Mouse (Mus musculus): Measurements from ENCODE around the gene Zfp697.
"Not testable (repeated sequence)": the region's sequence is repeated elsewhere in the genome, so short reads cannot be mapped to it uniquely, and the experiment has no call there.

Gene Zfp697

DNA sequence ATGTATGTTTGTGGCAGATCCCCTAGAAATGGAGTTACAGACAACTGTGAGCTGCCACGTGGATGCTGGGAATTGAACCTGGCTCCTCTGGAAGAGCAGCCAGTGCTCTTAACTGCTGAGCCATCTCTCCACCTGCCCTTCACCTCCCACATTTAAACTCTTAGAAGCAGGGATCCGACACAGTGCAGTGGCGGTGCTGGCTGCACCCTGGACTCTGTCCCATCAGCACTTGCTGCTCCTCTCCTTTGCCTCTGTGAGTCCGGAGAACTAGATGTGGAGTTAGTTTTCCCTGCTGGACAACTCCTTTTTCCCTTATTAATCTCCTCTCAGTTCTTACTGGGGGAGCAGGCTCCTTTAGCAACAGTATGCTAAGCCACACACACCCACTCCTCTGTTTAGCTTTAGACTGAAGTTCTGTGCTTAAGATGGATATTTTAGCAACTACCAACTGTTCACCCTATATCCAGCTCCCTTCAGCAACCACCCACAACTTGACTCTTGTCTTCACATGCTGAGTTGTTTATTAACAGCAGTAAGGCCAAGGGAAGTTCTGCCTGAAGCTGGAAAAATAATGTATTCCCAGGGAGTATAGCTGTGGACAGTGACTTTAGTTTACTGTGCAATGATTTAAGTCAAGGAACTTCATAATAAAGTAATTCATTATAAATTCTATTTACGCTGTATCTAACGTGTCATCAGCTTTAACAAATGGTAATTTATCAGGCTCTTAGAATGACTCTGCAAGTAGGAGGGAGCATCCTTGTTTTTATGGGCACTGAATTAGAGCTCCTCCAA is 36.9 kb downstream of the Zfp697 start:
- peak; percentile 0 for DNase-seq (ENCODE audit: low read depth, low spot score)

DNA sequence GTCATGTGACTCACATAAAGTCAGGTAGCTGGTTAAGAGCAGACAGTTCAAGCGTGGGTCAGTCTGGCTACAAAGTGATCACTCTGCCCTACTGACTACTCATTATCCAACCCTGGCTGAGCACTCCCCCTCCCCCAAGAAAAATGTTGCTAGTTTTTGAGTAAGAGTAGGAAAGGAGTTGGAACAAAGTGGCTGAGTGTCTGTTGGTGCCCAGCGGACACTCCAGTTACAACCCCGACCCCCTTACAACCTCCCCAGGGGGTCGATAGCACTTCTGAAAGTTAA is 37.5 kb downstream of the Zfp697 start:
- DNase-seq (ENCODE audit: low read depth, low spot score) = peak; percentile 1

DNA sequence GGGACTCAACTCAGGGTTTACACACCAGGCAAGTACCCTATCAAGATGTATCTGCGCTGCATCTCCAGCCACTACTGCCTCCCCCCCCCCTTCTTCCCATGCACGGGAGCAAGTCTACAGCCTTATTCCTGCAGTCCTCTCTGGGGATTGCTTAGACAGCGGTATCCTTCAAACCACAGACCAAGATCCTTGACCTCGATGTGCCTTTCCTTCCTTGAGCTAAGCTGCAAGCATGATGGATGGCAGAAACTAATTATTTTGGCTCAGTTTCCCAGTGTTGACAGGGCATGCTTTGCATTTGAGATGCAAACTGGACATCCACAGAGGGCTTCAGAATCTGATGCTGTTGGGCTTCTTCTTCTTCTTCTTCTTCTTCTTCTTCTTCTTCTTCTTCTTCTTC is 40.7 kb downstream of the Zfp697 start:
- DNase-seq (ENCODE audit: low read depth, low spot score) = peak; percentile 0

DNA sequence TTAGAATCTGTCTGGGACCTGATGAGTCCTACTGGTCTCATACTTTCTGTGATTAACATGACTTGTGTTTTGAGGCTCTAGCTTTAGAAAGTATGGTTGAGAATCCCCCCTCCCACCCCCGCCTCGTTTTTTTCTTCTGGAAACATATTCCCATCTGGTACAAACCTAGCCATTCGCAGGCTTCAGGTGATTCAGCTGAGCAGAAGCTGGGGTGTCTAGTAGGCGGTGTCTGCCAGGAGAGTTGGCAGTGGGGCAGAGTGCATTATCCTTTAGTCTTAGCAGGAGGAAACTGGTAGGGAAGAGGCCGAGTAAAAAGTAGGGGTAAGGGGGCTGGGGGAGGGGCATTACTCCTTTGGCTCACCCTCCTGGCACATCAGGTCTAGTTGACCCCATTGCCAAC is 44.5 kb downstream of the Zfp697 start:
- peak; percentile 1 for DNase-seq (ENCODE audit: low read depth, low spot score)

DNA sequence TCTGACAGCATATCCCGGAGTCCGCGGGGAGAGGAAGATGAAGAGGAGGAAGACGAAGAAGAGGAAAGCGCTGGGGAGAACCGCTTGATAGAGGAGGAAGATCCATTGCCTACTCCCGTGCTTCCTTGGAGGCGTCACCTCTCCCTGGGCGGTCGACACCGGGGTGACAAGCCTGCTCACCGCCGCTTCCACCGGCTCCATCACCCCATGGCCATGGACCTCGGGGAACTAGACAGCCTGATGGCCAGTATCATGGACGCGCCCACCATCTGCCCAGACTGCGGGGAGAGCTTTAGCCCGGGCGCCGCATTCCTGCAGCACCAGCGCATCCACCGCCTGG is 45.0 kb downstream of the Zfp697 start:
- DNase-seq (ENCODE audit: low read depth, low spot score) = no peak

DNA sequence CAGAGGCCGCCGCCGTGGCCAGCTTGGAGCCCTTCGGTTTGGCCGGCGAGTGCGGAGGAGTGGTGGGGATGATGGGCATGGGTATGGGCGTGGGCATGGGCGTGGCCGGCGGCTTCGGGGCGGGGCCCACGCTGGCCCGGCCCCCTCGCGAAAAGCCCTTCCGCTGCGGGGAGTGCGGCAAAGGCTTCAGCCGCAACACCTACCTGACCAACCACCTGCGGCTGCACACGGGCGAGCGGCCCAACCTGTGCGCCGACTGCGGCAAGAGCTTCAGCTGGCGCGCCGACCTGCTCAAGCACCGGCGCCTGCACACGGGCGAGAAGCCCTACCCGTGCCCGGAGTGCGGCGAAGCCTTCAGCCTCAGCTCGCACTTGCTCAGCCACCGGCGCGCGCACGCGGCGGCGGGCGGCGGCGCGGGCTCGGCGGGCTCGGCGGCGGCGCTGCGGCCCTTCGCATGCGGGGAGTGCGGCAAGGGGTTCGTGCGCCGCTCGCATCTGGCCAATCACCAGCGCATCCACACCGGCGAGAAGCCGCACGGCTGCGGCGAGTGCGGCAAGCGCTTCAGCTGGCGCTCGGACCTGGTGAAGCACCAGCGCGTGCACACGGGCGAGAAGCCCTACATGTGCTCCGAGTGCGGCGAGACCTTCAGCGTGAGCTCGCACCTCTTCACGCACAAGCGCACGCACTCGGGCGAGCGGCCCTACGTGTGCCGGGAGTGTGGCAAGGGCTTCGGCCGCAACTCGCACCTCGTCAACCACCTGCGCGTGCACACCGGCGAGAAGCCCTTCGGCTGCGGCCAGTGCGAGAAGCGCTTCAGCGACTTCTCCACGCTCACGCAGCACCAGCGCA is 45.6 kb downstream of the Zfp697 start:
- peak; percentile 82 for DNase-seq (ENCODE audit: low read depth, low spot score)

DNA sequence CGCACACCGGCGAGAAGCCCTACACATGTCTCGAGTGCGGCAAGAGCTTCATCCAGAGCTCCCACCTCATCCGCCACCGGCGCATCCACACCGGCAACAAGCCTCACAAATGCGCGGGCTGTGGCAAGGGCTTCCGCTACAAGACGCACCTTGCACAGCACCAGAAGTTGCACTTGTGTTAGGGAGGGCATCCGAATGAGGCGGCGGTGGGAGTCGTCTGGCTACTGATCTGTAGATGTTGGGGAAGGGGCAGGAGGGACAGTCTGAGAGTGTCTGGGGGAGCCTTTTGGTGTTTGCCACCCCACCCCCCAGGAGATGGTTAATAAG is 46.2 kb downstream of the Zfp697 start:
- DNase-seq (ENCODE audit: low read depth, low spot score) = no peak

DNA sequence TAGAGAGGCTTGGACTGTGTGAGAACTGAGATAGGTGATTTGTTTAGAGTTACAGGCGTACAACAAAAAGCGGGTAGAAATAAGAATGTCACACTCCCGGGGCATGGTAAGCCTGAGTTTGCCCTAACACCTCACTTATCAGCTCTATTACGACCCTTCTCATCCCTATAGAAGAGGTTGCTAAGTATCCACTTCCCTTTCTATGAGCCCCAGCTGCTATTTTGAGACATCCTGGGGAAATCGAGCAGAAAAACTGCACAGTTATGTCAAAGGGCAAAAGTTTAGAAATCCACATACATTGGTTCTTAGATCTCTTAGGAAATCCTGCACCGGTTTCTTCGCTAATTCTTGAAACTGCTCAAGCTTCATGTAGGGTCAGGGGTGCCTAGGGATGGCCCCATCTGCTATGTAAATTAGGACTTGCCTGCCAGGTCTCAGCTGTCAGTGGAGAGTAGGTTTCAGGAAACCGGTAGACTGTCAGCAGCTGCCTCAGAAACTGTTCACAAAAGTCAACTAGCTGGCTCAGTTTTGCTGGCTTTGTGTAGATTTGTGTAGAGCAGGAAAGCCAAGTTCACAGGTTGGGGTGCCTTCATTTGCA is 46.8 kb downstream of the Zfp697 start:
- DNase-seq (ENCODE audit: low read depth, low spot score) = peak; percentile 0

DNA sequence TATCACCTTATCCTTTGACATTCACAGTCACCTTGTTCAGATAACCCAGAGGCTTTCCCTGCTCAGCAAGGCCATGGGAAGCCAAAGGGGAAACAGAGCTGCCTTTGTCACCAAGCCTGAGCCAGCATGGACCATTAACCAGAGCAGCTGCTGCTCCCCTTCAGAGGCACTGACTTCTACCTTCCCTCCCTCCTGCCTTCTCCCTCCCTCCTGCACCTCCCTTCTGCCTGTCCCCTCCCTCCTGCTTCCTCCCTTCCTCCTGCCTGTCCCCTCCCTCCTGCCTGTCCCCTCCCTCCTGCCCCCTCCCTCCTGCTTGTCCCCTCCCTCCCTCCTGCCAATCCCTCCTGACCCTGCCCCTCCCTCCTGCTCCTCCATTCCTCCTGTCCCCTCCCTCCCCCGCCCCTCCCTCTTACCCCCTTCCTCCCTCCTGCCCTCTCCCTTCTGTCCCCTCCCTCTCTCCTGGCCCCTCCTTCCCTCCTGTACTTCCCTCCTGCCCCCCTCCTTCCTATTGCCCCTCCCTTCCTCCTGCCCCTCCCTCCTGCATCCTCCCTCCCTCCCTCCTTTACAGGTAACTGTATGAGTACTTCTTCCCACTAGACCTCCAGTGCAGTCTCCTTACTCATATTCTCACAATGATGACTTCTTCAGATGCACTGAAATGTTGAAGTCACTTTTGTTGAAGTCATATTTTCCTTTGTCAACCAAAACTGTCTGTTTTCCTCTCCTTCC is 52.0 kb downstream of the Zfp697 start:
- peak; percentile 73 for DNase-seq (ENCODE audit: low read depth, low spot score)

DNA sequence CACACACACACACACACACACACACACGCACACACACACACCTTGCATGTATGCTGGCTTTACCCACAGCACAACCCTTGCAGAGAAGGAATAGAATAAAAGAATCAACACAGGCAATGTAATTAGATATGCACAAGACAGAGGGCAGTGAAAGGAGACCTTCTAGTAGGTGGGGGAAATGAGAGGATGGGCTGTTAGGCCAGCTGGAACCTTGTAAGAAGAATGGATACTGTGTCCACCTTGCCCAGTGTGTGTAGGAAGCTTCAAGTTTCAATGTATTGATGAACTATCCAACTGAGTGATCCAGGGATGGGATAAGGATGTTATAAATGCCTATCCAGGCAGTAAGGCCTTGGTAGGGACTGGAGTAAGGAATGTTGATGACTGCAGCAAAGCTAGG is 52.8 kb downstream of the Zfp697 start:
- DNase-seq (ENCODE audit: low read depth, low spot score) = no peak

DNA sequence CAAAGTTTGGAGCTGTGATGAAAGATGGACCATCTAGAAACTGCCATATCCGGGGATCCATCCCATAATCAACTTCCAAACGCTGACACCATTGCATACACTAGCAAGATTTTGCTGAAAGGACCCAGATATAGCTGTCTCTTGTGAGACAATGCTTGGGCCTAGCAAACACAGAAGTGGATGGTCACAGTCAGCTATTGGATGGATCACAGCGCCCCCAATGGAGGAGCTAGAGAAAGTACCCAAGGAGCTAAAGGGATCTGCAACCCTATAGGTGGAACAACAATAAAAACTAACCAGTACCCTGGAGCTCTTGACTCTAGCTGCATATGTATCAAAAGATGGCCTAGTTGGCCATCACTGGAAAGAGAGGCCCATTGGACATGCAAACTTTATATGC is 60.0 kb downstream of the Zfp697 start:
- not testable (repeated sequence) for DNase-seq (ENCODE audit: low read depth, low spot score)

DNA sequence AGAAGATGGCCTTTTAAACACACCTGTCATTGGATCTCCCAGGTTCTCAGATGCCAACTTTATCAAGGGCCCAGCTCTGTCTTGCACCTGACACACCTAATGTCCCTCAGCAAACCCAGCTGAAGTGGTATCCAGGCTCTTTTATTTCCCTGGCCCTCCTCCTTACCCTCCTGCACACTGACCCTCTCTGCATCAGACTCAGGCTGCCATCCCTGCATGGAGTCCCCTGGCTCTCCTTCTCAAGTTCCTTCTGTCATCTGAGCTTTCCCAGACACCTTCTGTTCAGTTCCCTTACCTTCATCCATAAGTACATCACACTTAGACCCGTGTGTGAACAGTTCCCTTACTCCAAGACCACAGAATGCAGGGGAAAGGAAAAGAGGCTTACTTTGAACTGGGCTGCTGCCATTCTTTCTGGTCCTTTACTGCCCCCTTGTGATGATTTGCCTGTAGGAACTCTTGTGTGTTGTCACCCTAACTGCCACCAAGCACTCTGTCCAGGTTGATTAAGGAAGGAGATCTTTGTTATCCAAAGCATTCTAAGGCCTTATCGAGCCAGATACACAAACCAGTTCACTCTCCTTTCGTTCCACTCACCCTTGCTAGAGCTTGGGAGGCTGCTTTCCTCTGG is 61.0 kb downstream of the Zfp697 start:
- DNase-seq (ENCODE audit: low read depth, low spot score) = not testable (repeated sequence)

DNA sequence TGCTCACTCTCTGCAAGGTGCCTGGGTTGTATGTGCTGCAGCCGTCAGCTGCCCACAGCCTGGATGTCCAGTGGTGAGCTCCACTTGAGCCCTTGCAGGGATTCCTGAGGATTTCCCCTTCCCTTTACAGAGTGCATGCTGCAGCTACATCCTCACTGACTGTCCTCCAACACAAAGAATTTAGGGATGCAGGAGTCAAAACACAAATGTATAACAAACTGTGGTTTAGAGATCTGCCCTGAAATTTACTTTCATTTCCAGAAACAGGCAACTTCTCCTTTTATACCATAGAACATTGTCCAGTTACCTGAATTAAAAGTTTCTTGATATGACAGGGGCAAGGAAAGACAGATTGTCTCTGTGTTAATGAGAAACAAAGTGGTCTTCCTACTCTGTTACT is 61.7 kb downstream of the Zfp697 start:
- not testable (repeated sequence) for DNase-seq (ENCODE audit: low read depth, low spot score)

DNA sequence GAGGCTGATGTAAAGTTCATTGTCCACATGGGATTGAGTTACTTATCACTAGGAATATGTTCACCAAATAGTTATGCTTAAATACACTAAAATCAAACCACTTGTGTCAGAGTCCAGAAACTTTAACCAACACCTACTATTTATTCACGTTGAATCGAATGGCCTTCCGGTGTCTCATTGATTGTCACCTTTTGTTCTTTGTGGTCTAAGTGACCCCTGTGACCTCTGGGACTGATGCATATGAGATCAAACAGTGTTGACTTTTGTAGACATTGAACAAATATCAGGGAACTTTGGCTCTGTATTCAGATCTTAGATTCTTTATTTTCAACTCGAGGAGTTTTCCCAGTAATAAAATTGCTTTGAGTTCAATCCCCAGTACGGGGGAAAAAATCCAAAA is 71.5 kb downstream of the Zfp697 start:
- DNase-seq (ENCODE audit: low read depth, low spot score) = not testable (repeated sequence)

DNA sequence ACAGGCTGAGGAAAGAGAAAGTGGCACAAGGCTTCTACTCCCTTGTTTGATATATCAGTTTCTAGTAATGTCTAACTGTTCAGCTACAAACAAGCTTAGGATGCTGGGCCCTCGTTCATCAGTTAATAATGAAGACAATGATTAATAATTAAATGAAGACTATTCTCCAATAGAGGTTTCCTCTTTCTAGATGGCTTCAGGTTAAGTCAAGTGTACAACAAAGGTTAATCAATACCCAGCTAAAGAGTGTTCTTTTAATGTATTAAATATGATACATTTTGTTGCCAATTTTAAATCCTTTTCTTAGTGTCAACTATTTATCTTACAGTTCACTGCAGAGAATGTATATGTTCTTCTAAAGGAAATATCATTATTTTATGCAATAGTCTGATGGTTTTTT is 74.8 kb downstream of the Zfp697 start, which contains the start of gene Gm4450:
Gene Gm4450, minus strand, starts transcription at position 101 of the 400 bp plus-strand sequence.
- DNase-seq (ENCODE audit: low read depth, low spot score) = not testable (repeated sequence)

DNA sequence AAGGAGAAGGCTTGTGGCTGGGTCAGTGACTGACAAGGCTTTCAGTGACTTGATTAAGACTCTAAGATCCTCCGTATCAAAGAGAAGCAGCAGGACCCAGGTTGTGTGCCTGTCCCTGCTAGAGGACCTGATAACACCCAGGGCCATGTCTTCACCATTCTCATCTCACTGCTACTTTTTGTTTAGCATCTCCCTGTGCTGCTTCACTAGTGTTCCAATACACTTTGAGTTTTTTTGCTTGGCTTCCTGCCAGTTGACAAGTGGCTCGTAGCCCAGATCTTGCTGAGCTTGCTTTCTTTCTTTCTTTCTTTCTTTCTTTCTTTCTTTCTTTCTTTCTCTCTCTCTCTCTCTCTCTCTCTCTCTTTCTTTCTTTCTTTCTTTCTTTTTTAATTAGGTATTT is 87.1 kb downstream of the Zfp697 start:
- DNase-seq (ENCODE audit: low read depth, low spot score) = not testable (repeated sequence)

DNA sequence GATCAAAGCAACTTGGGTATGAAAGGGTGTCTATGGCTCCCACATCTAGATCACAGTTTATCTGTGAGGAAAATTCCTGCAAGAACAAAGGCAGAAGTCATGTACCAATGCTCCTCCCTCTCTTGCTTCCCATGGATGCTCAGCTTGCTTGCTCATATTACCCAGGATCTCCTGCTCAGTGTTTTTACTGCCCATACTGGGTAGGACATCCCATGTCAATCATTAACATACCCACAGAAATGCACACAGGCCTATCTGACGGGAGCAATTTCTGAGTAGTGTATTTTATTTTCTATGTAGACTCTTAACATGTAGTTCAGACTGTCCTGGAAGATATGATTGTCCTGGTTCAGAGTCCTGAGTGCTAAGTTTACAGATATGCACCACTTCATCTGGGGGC is 88.8 kb downstream of the Zfp697 start:
- not testable (repeated sequence) for DNase-seq (ENCODE audit: low read depth, low spot score)

DNA sequence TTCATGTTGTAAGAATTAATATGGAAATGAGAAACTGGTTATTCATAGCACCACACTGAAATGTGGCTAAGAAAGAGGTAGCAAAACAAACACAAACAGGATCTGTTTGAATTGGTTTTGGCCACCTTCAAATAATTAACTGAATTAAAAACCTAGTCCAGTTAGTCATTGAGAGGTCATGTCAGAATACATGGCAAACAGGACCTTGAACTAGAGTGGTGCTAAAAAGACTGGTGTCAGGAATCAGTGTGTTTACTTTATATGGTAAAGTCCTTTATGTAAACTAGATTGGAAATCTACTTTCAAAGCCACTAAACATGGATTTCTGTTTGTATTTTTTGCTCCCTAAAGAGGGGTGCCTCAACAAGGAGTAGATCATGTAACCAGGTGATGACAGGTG is 89.2 kb downstream of the Zfp697 start:
- not testable (repeated sequence) for DNase-seq (ENCODE audit: low read depth, low spot score)

DNA sequence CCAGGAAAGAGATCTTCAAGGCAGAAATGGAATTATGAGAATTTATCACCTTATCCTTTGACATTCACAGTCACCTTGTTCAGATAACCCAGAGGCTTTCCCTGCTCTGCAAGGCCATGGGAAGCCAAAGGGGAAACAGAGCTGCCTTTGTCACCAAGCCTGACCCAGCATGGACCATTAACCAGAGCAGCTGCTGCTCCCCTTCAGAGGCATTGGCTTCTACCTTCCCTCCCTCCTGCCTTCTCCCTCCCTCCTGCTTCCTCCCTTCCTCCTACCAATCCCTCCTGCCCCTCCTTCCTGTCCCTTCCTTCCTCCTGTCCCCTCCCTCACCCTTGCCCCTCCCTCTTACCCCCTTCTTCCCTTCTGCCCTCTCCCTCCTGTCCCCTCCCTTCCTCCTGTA is 111.9 kb downstream of the Zfp697 start:
- not testable (repeated sequence) for DNase-seq (ENCODE audit: low read depth, low spot score)

DNA sequence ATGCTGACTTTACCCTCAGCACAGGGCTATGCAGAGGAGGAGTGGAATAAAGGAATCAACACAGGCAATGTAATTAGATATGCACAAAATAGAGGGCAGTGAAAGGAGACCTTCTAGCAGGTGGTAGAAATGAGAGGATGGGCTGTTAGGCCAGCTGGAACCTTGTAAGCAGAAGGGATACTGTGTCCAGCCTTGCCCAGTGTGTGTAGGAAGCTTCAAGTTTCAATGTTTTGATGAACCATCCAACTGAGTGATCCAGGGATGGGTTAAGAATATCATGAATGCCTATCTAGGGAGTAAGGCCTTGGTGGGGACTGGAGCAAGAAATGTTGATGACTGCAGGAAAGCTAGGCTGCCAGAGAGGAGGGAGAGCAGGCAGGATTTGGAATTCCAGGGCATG is 112.8 kb downstream of the Zfp697 start:
- DNase-seq (ENCODE audit: low read depth, low spot score) = not testable (repeated sequence)

DNA sequence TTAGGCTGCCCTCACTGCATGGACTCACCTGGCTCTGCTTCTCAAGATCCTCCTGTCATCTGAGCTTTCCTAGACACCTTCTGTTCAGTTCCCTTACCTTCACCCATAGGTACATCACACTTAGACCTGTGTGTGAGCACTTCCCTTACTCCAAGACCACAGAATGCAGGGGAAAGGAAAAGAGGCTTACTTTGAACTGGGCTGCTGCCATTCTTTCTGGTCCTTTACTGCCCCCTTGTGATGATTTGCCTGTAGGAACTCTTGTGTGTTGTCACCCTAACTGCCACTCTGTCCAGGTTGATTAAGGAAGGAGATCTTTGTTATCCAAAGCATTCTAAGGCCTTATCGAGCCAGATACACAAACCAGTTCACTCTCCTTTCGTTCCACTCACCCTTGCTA is 114.5 kb downstream of the Zfp697 start:
- not testable (repeated sequence) for DNase-seq (ENCODE audit: low read depth, low spot score)

DNA sequence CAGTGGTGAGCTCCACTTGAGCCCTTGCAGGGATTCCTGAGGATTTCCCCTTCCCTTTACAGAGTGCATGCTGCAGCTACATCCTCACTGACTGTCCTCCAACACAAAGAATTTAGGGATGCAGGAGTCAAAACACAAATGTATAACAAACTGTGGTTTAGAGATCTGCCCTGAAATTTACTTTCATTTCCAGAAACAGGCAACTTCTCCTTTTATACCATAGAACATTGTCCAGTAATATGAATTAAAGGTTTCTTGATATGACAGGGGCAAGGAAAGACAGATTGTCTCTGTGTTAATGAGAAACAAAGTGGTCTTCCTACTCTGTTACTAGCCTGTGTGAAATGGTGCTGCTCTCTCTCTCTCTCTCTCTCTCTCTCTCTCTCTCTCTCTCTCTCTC is 115.1 kb downstream of the Zfp697 start:
- DNase-seq (ENCODE audit: low read depth, low spot score) = not testable (repeated sequence)

All from R1 (cell line).